Mouse (Mus musculus): ENCODE measurements around the gene 0610030E20Rik. TPM values are rescaled to one million over a fixed set of nuclear protein-coding genes. Genes with fewer than 3 reads are reported as not detected.

The 0610030E20Rik gene
- 10 to 100 TPM in 1 of 4 experiments, 1 to 10 TPM in 3; 7.6 to 10.4 (median 8.0) TPM for total RNA-seq (2022)

GRCm38 (mm10) chr6:72347166-72347941 lies at the start of gene 0610030E20Rik:
Gene 0610030E20Rik (plus strand): TSS chr6:72347317.
- DNase-seq (ENCODE audit: low spot score): peak; percentile 76

GRCm38 (mm10) chr6:72297825-72298224 lies 49.3 kb upstream of the 0610030E20Rik start:
- no peak for DNase-seq (ENCODE audit: low spot score)

- DNase-seq (ENCODE audit: low spot score): no peak
Observed at GRCm38 (mm10) chr6:72302349-72302925, 44.7 kb upstream of the 0610030E20Rik start.

- no peak for DNase-seq (ENCODE audit: low spot score)
Observed at GRCm38 (mm10) chr6:72303510-72303909, 43.6 kb upstream of the 0610030E20Rik start.

- no peak for DNase-seq (ENCODE audit: low spot score)
Observed at GRCm38 (mm10) chr6:72312198-72312597, 34.9 kb upstream of the 0610030E20Rik start.

- DNase-seq (ENCODE audit: low spot score): no peak
Observed at GRCm38 (mm10) chr6:72313124-72313867, 33.8 kb upstream of the 0610030E20Rik start.

GRCm38 (mm10) chr6:72315384-72315783 lies 31.7 kb upstream of the 0610030E20Rik start:
- no peak for DNase-seq (ENCODE audit: low spot score)

- DNase-seq (ENCODE audit: low spot score): no peak
Observed at GRCm38 (mm10) chr6:72316044-72316443, 31.1 kb upstream of the 0610030E20Rik start.

- DNase-seq (ENCODE audit: low spot score): no peak
Observed at GRCm38 (mm10) chr6:72318440-72318839, 28.7 kb upstream of the 0610030E20Rik start.

- peak; percentile 56 for DNase-seq (ENCODE audit: low spot score)
Observed at GRCm38 (mm10) chr6:72319019-72319418, 28.1 kb upstream of the 0610030E20Rik start.

- DNase-seq (ENCODE audit: low spot score): no peak
Observed at GRCm38 (mm10) chr6:72322936-72323335, 24.2 kb upstream of the 0610030E20Rik start.

- DNase-seq (ENCODE audit: low spot score): no peak
Observed at GRCm38 (mm10) chr6:72323786-72324508, 23.2 kb upstream of the 0610030E20Rik start.

GRCm38 (mm10) chr6:72326274-72326673 lies 20.8 kb upstream of the 0610030E20Rik start:
- DNase-seq (ENCODE audit: low spot score): no peak

- no peak for DNase-seq (ENCODE audit: low spot score)
Observed at GRCm38 (mm10) chr6:72329019-72329418, 18.1 kb upstream of the 0610030E20Rik start.

- DNase-seq (ENCODE audit: low spot score): no peak
Observed at GRCm38 (mm10) chr6:72330133-72330532, 17.0 kb upstream of the 0610030E20Rik start.

- peak; percentile 47 for DNase-seq (ENCODE audit: low spot score)
Observed at GRCm38 (mm10) chr6:72333111-72333510, 14.0 kb upstream of the 0610030E20Rik start.

- DNase-seq (ENCODE audit: low spot score): no peak
Observed at GRCm38 (mm10) chr6:72340481-72340880, 6.6 kb upstream of the 0610030E20Rik start.

GRCm38 (mm10) chr6:72344396-72345073 lies 2.6 kb upstream of the 0610030E20Rik start:
- no peak for DNase-seq (ENCODE audit: low spot score)

- peak; percentile 96 for DNase-seq (ENCODE audit: low spot score)
Observed at GRCm38 (mm10) chr6:72345074-72345567, 2.0 kb upstream of the 0610030E20Rik start, which contains the start of gene Usp39. Gene Usp39 (minus strand): TSS chr6:72345184.

GRCm38 (mm10) chr6:72345633-72346032 lies 1.5 kb upstream of the 0610030E20Rik start:
- DNase-seq (ENCODE audit: low spot score): no peak

GRCm38 (mm10) chr6:72346261-72346660 lies 856 bp upstream of the 0610030E20Rik start:
- no peak for DNase-seq (ENCODE audit: low spot score)

Data from heart, adult 8-10 months (tissue).